In the genomic region with DNA sequence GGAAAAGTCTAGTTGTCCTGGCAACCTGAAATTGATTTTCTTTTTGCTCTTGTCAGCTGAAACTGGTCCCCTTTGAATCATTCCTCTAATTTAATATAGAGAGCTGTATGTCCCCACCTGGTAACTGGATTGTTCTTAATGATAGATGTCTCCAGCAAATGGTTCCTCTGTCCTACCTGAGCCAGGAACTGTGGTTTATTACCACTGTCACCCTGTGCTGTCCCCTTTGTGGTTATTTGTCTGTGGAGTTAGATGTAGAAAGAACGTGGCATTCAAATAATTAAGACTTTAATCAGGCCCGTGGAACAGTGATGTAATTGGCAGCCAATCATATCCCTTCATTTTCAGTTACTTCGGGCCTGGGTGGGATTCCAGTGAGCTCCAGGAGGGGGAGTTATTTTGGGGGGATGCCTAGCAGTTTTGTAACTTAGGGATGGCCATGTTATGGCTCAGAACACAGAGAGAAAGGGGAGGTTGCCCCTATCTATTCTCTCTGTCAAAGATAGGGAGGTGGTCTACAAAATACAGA, we compare ENCODE assay signal across 18 mouse cellular contexts.
DNase-seq lines count a peak whose midpoint lies in the region; ATAC-seq and TF ChIP-seq lines count a peak whose summit lies in the region.
"Had no signal": no experiment of that assay in that cellular context is flagged by ENCODE, and none has a peak within 500 bp of the region (broad histone marks: within the 10 kb centered on the region; RNA-seq: fewer than 3 reads in every experiment).

No protein-coding gene starts in this region.

- TF ChIP-seq EP300 in lung, postnatal 0 days (IDR thresholded peaks at IDR 0.05): no peak

- no peak overlapping the region for H3K4me3 ChIP-seq in forebrain, postnatal 0 days (ENCODE audit: low read depth, low read length)
- H3K4me3 ChIP-seq in forebrain, embryonic 10.5 days: no peak overlapping the region
- H3K4me3 ChIP-seq in hindbrain, embryonic 13.5 days: no peak overlapping the region
- no peak overlapping the region for H3K4me3 ChIP-seq in hindbrain, embryonic 14.5 days (replicated peaks; ENCODE audit: low read length)
- H3K4me3 ChIP-seq in lung, postnatal 0 days (ENCODE audit: low read depth, low read length): no peak overlapping the region
- H3K4me3 ChIP-seq: midbrain, embryonic 12.5 days had no signal

- 34% methylated on average over 3 of the region's 3 CpGs for WGBS in forebrain, postnatal 0 days
- WGBS in forebrain, embryonic 10.5 days: 85% methylated on average over 3 of the region's 3 CpGs
- WGBS in hindbrain, embryonic 13.5 days: 69% methylated on average over 3 of the region's 3 CpGs
- WGBS in hindbrain, embryonic 14.5 days: 64% methylated on average over 3 of the region's 3 CpGs
- 85% methylated on average over 3 of the region's 3 CpGs for WGBS in lung, postnatal 0 days

- no peak overlapping the region for H3K4me2 ChIP-seq in forebrain, postnatal 0 days (ENCODE audit: low read depth)
- no peak overlapping the region for H3K4me2 ChIP-seq in hindbrain, embryonic 13.5 days
- no peak overlapping the region for H3K4me2 ChIP-seq in hindbrain, embryonic 14.5 days (replicated peaks)
- no peak overlapping the region for H3K4me2 ChIP-seq in lung, postnatal 0 days (replicated peaks; ENCODE audit: low read depth, low read length)
- H3K4me2 ChIP-seq: midbrain, embryonic 12.5 days had no signal

- no peaks in the 10 kb centered on the region for H3K27me3 ChIP-seq in forebrain, postnatal 0 days (ENCODE audit: insufficient read depth, low read length)
- H3K27me3 ChIP-seq in forebrain, embryonic 10.5 days (ENCODE audit: poor library complexity, severe bottlenecking): no peaks in the 10 kb centered on the region
- H3K27me3 ChIP-seq in hindbrain, embryonic 13.5 days: no peaks in the 10 kb centered on the region
- no peaks in the 10 kb centered on the region for H3K27me3 ChIP-seq in hindbrain, embryonic 14.5 days (ENCODE audit: control insufficient read depth, insufficient read depth, low read length)
- no peaks in the 10 kb centered on the region for H3K27me3 ChIP-seq in lung, postnatal 0 days (replicated peaks; ENCODE audit: insufficient read depth, low read length)
- H3K27me3 ChIP-seq in Patski: no peaks in the 10 kb centered on the region
- H3K27me3 ChIP-seq: midbrain, embryonic 12.5 days had no signal

- in situ Hi-C loops in Patski (cut with MboI; ENCODE audit: low pct_unique_long_range_greater_than_20kb): loop anchor here (10.0 to 25.0 kb wide), 2 partner anchors 402 to 760 kb away; no protein-coding TSS in a partner anchor

- TF ChIP-seq CTCF in forebrain, postnatal 0 days (IDR thresholded peaks at IDR 0.05; ENCODE audit: low read depth): peak; percentile 19; the same call in 1 of the 2 replicates
- TF ChIP-seq CTCF in lung, postnatal 0 days (IDR thresholded peaks at IDR 0.05): peak; percentile 15; the same call in 1 of the 2 replicates
- TF ChIP-seq CTCF in Patski (IDR thresholded peaks at IDR 0.05): peak; percentile 8

- no peaks in the 10 kb centered on the region for H3K9me3 ChIP-seq in forebrain, postnatal 0 days (ENCODE audit: low read length)
- H3K9me3 ChIP-seq in forebrain, embryonic 10.5 days: no peaks in the 10 kb centered on the region
- H3K9me3 ChIP-seq in hindbrain, embryonic 13.5 days: no peaks in the 10 kb centered on the region
- no peaks in the 10 kb centered on the region for H3K9me3 ChIP-seq in hindbrain, embryonic 14.5 days (ENCODE audit: control insufficient read depth, low read length)
- H3K9me3 ChIP-seq in lung, postnatal 0 days (ENCODE audit: low read length): no peaks in the 10 kb centered on the region
- H3K9me3 ChIP-seq: midbrain, embryonic 12.5 days had no signal

- DNase-seq in forebrain, postnatal 0 days: peak; percentile 35
- no peak for DNase-seq in forebrain, embryonic 10.5 days (ENCODE audit: extremely low spot score, low spot score)
- DNase-seq in hindbrain, embryonic 14.5 days (ENCODE audit: low spot score): no peak
- no peak for DNase-seq in lung, postnatal 0 days (ENCODE audit: low spot score)
- DNase-seq in lung, postnatal 10 days: no peak
- DNase-seq in Patski (ENCODE audit: low read depth, low spot score): no peak
- DNase-seq in urinary bladder, postnatal 25 days (ENCODE audit: low spot score): no peak
- DNase-seq: adrenal gland, adult 2 months; cerebellum, adult 11-12 months; cerebellum, postnatal 25 days; layer of hippocampus, postnatal 36 days; liver; liver, postnatal 0 days had no signal

- POLR2A ChIA-PET in Patski (lab: Charles Lee): no interaction called here

- H3K9ac ChIP-seq in forebrain, postnatal 0 days: no peak overlapping the region
- H3K9ac ChIP-seq in hindbrain, embryonic 13.5 days: no peak overlapping the region
- H3K9ac ChIP-seq in hindbrain, embryonic 14.5 days: no peak overlapping the region
- H3K9ac ChIP-seq in lung, postnatal 0 days (replicated peaks; ENCODE audit: low read depth): no peak overlapping the region
- H3K9ac ChIP-seq: liver, postnatal 0 days; midbrain, embryonic 12.5 days had no signal

- no peaks in the 10 kb centered on the region for H3K4me1 ChIP-seq in forebrain, postnatal 0 days (ENCODE audit: insufficient read depth)
- peaks cover 20% of the 10 kb centered on the region for H3K4me1 ChIP-seq in forebrain, embryonic 10.5 days
- peaks cover 12% of the 10 kb centered on the region for H3K4me1 ChIP-seq in hindbrain, embryonic 13.5 days (replicated peaks)
- H3K4me1 ChIP-seq in hindbrain, embryonic 14.5 days (replicated peaks; ENCODE audit: control insufficient read depth, insufficient read depth, low read length): peaks cover 9% of the 10 kb centered on the region
- no peaks in the 10 kb centered on the region; the same call in 1 of the 2 replicates for H3K4me1 ChIP-seq in lung, postnatal 0 days (ENCODE audit: insufficient read depth, low read depth, low read length)
- H3K4me1 ChIP-seq: midbrain, embryonic 12.5 days had no signal

- ATAC-seq in forebrain, postnatal 0 days: peak; percentile 64
- peak; percentile 37; the same call in 1 of the 2 replicates for ATAC-seq in hindbrain, embryonic 13.5 days (ENCODE audit: low FRiP score)
- ATAC-seq in hindbrain, embryonic 14.5 days (ENCODE audit: low FRiP score): no peak
- ATAC-seq in lung, postnatal 0 days: no peak
- no peak for ATAC-seq in Patski
- ATAC-seq: CD4-positive, CD25-positive, alpha-beta regulatory T cell, adult 4 months; forebrain, embryonic 14.5 days; liver, postnatal 0 days had no signal

- no peaks in the 10 kb centered on the region for H3K36me3 ChIP-seq in forebrain, postnatal 0 days (ENCODE audit: insufficient read depth)
- H3K36me3 ChIP-seq in forebrain, embryonic 10.5 days (replicated peaks): no peaks in the 10 kb centered on the region
- no peaks in the 10 kb centered on the region for H3K36me3 ChIP-seq in hindbrain, embryonic 13.5 days
- H3K36me3 ChIP-seq in hindbrain, embryonic 14.5 days (replicated peaks; ENCODE audit: control insufficient read depth, insufficient read depth): no peaks in the 10 kb centered on the region
- no peaks in the 10 kb centered on the region for H3K36me3 ChIP-seq in lung, postnatal 0 days (ENCODE audit: insufficient read depth, low read length)
- H3K36me3 ChIP-seq: midbrain, embryonic 12.5 days had no signal

- H3K27ac ChIP-seq in forebrain, postnatal 0 days (ENCODE audit: low read depth, low read length): no peak overlapping the region
- H3K27ac ChIP-seq in forebrain, embryonic 10.5 days: no peak overlapping the region
- no peak overlapping the region for H3K27ac ChIP-seq in hindbrain, embryonic 13.5 days
- no peak overlapping the region for H3K27ac ChIP-seq in hindbrain, embryonic 14.5 days
- no peak overlapping the region for H3K27ac ChIP-seq in lung, postnatal 0 days (ENCODE audit: low read length)
- H3K27ac ChIP-seq: macrophage; midbrain, embryonic 12.5 days had no signal

- CTCF ChIA-PET in Patski (lab: Charles Lee): interaction anchor here (1.0 kb wide), 1 partner anchor 10 kb away, joined by 3 read pairs; no protein-coding TSS in a partner anchor

Comparison
In these comparisons a context has a peak if more than half of its experiments do, and no peak if none do; other contexts are left out.
1. ATAC-seq: peak in forebrain, postnatal 0 days (single experiment) and hindbrain, embryonic 13.5 days (single experiment); none in hindbrain, embryonic 14.5 days (single experiment), lung, postnatal 0 days (single experiment) and Patski (single experiment).
2. Peak in every context shown above with its lines, with median percentiles within 50 percentile points of each other: CTCF ChIP-seq.